Mouse (Mus musculus): ENCODE results near the gene Pomc.
"Not testable (repeated sequence)": the region's sequence is repeated elsewhere in the genome, so short reads cannot be mapped to it uniquely, and the experiment has no call there.

The Pomc gene
- long read RNA-seq, experiment 1: 0 reads
- long read RNA-seq, experiment 2, partial matches to known transcripts: 0 of 1 reads
- long read RNA-seq, experiment 2, other reads (novel, unspliced or antisense): 1 of 1 reads

- intact Hi-C loops (cut with DNase I): no loop called here
These were observed at the start of gene Pomc for GRCm38 (mm10) chr12:3954651-3955050. Pomc (plus strand) TSS chr12:3954951.

GRCm38 (mm10) chr12:3905436-3905835 lies 49.3 kb upstream of the Pomc start:
- intact Hi-C loops (cut with DNase I): no loop called here

- intact Hi-C loops (cut with DNase I): no loop called here
These were observed 48.4 kb upstream of the Pomc start for GRCm38 (mm10) chr12:3906308-3906707.

- intact Hi-C loops (cut with DNase I): no loop called here
These were observed 47.7 kb upstream of the Pomc start for GRCm38 (mm10) chr12:3907008-3907407.

GRCm38 (mm10) chr12:3907418-3907817 lies 47.3 kb upstream of the Pomc start:
- intact Hi-C loops (cut with DNase I): no loop called here

GRCm38 (mm10) chr12:3910466-3911093 lies 44.2 kb upstream of the Pomc start:
- intact Hi-C loops (cut with DNase I): loop anchor here (10.0 kb wide), 1 partner anchor 216 kb away; no protein-coding TSS in a partner anchor

- intact Hi-C loops (cut with DNase I): loop anchor here (10.0 kb wide), 1 partner anchor 217 kb away; no protein-coding TSS in a partner anchor
These were observed 42.9 kb upstream of the Pomc start for GRCm38 (mm10) chr12:3911831-3912348.

- intact Hi-C loops (cut with DNase I): loop anchor here (10.0 kb wide), 1 partner anchor 221 kb away; no protein-coding TSS in a partner anchor
These were observed 38.9 kb upstream of the Pomc start for GRCm38 (mm10) chr12:3915852-3916251.

GRCm38 (mm10) chr12:3917668-3918341 lies 36.9 kb upstream of the Pomc start:
- intact Hi-C loops (cut with DNase I): loop anchor here (10.0 kb wide), 1 partner anchor 223 kb away; no protein-coding TSS in a partner anchor

- intact Hi-C loops (cut with DNase I): loop anchor here (10.0 kb wide), 1 partner anchor 224 kb away; no protein-coding TSS in a partner anchor
These were observed 36.2 kb upstream of the Pomc start for GRCm38 (mm10) chr12:3918577-3918976.

- intact Hi-C loops (cut with DNase I): loop anchor here (10.0 kb wide), 1 partner anchor 225 kb away; no protein-coding TSS in a partner anchor
These were observed 35.3 kb upstream of the Pomc start for GRCm38 (mm10) chr12:3919423-3919822.

- intact Hi-C loops (cut with DNase I): loop anchor here (2.0 to 10.0 kb wide), 3 partner anchors 56 to 261 kb away; no protein-coding TSS in a partner anchor
These were observed 28.6 kb upstream of the Pomc start for GRCm38 (mm10) chr12:3926127-3926526.

GRCm38 (mm10) chr12:3928841-3929240 lies 25.9 kb upstream of the Pomc start:
- intact Hi-C loops (cut with DNase I): loop anchor here (5.0 to 10.0 kb wide), 2 partner anchors 53 to 264 kb away; no protein-coding TSS in a partner anchor

GRCm38 (mm10) chr12:3930090-3930865 lies 24.5 kb upstream of the Pomc start:
- intact Hi-C loops (cut with DNase I): not testable (repeated sequence)

- intact Hi-C loops (cut with DNase I): no loop called here
These were observed 12.7 kb upstream of the Pomc start for GRCm38 (mm10) chr12:3942026-3942425.

GRCm38 (mm10) chr12:3944454-3945073 lies 10.2 kb upstream of the Pomc start:
- intact Hi-C loops (cut with DNase I): no loop called here

GRCm38 (mm10) chr12:3947503-3947902 lies 7.2 kb upstream of the Pomc start:
- intact Hi-C loops (cut with DNase I): no loop called here

GRCm38 (mm10) chr12:3955371-3955770 lies 620 bp downstream of the Pomc start:
- intact Hi-C loops (cut with DNase I): no loop called here

- intact Hi-C loops (cut with DNase I): no loop called here
These were observed 1.6 kb downstream of the Pomc start for GRCm38 (mm10) chr12:3956351-3956750.

- intact Hi-C loops (cut with DNase I): no loop called here
These were observed 5.2 kb downstream of the Pomc start for GRCm38 (mm10) chr12:3959791-3960543.

Data from adrenal gland (tissue).